Mouse (Mus musculus) ES-CJ7 (cell line): Measurements from ENCODE around the gene Mbtd1.

Source experiments
- DNase-seq: peaks from one replicate; pipeline ENCODE4 v3.0.0; 2011; ENCODE audit warnings: low read depth, low spot score

Gene Mbtd1

DNA sequence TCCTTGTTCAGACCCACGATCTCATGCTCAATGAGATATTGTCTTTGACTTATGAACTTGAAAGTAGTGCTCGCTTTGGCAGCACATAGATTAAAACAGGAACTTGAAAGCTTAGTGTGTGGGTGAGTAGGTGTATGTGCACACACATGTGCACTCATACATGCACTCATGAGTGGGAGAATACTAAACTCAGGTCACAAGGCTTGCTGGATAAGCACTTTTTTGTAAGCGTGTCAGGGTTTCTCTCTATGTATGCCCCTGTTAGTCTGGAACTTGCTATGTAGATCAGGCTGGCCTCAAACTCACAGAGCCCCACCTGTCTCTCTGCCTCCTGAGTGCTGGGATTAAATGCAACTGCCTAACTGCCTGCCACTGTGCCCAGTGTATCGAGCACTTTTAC, 101.4 kb downstream of the Mbtd1 start:
- no peak for DNase-seq

DNA sequence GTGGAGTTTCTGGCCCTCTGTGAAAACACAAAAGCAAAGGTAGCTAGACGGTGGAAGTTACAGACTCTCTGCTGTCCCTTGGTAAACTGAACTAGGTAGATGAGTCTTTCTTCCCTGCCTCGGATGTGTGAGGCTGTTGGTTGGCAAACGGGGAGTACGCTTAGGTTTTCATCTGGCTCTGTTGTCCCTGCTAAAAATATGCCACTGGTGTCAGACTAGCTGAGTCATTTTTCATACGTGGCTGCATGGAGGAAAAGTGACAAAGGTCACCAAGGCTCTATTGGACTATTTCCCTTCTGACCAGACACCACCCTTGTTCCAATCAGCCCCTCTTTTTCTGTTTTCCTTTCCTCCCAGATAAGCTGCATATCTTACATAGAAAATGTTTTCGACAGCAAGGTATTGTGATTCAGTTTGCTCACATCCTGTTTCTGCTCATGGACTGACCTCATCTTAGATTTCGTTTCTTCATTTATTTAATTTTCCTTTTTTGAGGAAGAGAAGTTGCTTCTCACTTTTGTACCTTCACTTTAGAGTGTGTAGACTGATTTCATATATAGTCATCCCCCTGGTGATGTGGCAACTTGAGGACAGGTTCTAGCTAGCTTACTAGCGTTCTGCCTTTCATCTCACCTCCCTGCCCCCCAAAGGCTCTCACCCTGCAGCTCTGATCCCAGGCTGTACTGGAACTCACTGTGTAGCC, 102.1 kb downstream of the Mbtd1 start:
- DNase-seq, result no peak

DNA sequence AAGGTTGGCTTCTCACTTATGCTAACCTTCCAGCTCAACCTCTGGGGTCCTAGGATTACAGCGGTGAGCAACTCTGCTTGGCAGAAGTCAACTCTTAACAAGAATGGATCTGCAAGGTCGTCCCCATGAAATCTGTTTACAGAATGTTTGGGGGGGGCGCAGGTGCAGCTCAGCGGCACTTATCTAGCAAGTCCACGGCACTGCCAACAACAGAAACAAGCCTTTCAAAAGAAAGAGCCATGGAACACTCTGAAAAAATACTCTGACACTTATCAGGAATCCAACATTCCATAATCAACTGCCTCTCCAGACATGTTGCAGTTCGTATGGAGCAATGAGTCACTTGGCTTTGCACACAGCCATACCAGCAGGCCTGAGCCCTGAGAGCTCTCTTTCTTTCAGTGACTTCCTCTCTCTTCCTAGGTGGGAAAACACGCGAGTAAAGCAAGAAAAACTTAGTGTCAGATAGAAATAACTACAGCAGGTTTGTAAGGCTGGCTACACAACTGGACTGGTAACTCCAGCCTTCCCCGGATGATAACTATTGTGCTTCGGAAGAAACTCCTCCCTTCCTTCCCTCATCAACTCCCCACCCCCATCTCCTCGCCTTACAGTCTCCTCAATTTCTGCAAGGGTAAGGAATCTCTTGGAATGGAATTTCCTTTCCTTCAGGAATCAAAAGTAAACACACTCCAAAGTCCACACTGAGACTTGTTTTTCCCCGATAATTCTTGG, 102.8 kb downstream of the Mbtd1 start:
- no peak for DNase-seq

DNA sequence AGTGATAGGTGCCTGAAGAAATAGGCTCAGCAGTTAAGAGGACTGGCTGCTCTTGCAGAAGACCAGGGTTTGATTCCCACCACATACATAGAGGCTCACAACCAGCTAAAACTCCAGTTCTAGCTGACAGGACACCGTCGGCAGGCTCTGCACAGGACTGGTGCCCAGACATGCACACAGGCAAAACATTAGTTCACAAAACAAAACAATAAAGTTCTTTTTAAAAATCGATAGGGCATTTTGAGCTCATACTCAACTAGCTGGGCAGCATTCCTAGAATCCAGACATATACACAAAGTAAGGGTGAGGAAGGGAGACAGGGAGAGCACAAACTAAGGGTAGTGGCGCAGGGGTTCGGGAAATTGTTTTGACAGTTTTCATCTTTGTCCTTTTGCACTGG, 108.9 kb downstream of the Mbtd1 start:
- DNase-seq, result no peak

DNA sequence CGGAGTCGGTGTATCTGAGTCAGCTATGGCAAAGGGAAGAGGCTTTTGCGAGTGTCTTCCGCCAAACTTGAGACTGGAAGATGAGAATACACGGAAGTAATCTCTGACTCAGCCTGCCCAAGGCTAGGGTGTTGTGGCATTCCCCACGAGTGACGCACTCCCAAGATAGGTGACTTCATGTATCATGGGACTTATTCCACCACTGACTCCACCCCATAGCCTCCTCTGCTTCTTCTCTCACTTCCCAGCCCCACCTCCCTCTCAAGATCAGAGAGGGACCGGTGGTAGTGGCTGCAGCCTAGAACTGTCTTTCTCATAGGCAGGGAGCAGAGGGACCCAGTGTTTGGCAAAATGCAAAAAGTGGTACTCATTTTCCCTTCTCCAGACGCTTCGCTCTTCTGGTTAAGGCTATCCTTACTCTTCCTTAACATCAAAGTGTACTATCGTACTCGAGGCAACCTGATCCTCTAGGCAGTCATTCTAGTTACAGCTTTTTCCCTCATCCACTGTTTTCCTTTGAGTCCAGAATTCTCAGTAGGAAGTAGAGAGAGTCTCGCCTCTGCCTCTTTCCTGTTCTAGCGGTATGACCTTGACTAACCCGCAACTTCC, 109.6 kb downstream of the Mbtd1 start:
- peak; percentile 76 for DNase-seq

DNA sequence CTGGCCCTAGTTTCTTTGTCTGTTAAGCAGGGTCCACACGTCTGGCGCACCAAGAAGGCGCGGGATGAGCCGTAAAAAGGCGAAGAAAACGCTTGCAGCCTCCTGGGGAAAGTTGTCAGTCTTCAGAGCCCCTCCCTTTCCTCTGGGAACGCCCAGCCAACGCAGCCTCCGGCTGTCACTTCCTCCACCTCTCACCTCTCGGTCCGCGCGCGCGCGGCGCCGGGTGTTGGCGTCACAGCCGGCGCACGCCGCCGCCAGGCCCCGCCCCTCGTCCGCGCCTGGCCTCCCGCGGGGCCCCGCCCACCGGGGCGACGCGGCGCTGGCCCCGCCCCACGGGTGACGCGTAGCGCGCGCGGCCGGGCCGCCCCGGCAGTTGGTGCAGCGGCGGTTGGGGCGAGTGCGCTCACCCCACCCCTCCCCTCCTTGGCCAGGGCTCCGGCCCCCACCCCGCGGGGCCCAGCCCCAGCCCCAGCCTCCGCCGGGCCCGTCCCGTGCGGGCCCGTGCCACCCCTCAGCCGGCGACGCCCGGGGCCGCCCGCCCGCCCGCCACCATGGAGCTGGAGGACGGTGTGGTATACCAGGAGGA, 110.2 kb downstream of the Mbtd1 start, which contains the start of gene Spag9:
Gene Spag9 (plus strand): TSS at position 372 of the 586 bp plus-strand sequence.
- peak; percentile 93 for DNase-seq
